Mouse (Mus musculus) embryonic facial prominence, embryonic 13.5 days (tissue): Measurements from ENCODE around the gene Camk2g. TPM values are rescaled to one million over a fixed set of nuclear protein-coding genes. Genes with fewer than 3 reads are reported as not detected.
A peak's percentile ranks its signal among the peaks of the same experiment; 100 is the strongest.

Source experiments
- ATAC-seq: fragments of 200-750 bp; cut with Nextera tagmentation; 2 replicates; pipeline ENCODE4 v1.8.0; 2017; ENCODE audit warnings: low read depth; ENCODE audit not compliant: insufficient number of reproducible peaks, insufficient read depth, low FRiP score, low TSS enrichment
- H3K27ac ChIP-seq: fragments of 300-500 bp; sonication (generic); 2 replicates; pipeline ENCODE4 v1.5.1; 2015; ENCODE audit warnings: moderate library complexity, mild to moderate bottlenecking, inconsistent platforms
- H3K27me3 ChIP-seq: fragments of 300-500 bp; sonication (generic); 2 replicates; pipeline ENCODE4 v1.6.1; 2015; ENCODE audit warnings: mild to moderate bottlenecking, inconsistent platforms
- H3K36me3 ChIP-seq: fragments of 300-500 bp; sonication (generic); 2 replicates; pipeline ENCODE4 v1.6.1; 2015; ENCODE audit warnings: mild to moderate bottlenecking, inconsistent platforms
- H3K4me1 ChIP-seq: fragments of 300-500 bp; sonication (generic); 2 replicates; pipeline ENCODE4 v1.6.1; 2015; ENCODE audit warnings: inconsistent platforms
- H3K4me2 ChIP-seq: fragments of 300-500 bp; sonication (generic); 2 replicates; pipeline ENCODE4 v1.6.1; 2015; ENCODE audit warnings: moderate library complexity, mild to moderate bottlenecking, inconsistent platforms
- H3K4me3 ChIP-seq: fragments of 300-500 bp; sonication (generic); 2 replicates; pipeline ENCODE4 v1.5.1; 2015; ENCODE audit warnings: mild to moderate bottlenecking, inconsistent platforms
- H3K9ac ChIP-seq: fragments of 300-500 bp; sonication (generic); 2 replicates; pipeline ENCODE4 v1.6.1; 2015; ENCODE audit warnings: mild to moderate bottlenecking, inconsistent platforms
- H3K9me3 ChIP-seq: fragments of 300-500 bp; sonication (generic); 2 replicates; pipeline ENCODE4 v1.6.1; 2016; ENCODE audit warnings: inconsistent platforms
- WGBS: fragments of 180-500 bp; shearing (Covaris S2); methylation state at CpG from one replicate; pipeline ENCODE4 v1.1.7; 2015; ENCODE audit warnings: mixed read lengths; 5-methylcytosine and 5-hydroxymethylcytosine counted together
- polyA plus RNA-seq: library from polyadenylated mRNA; unstranded; fragments of >200 nt; fragmentation: Nextera tagmentation; extraction: Ambion mirVana; gene quantifications from 2 replicates; pipeline ENCODE4 v1.2.1, GENCODE M21; 2015

The Camk2g gene
- polyA plus RNA-seq, 1 experiment from 2014 or later: 62.6 TPM

GRCm38 (mm10) chr14:20783526-20783925, 10.4 kb downstream of the Camk2g start:
- Histone ChIP-seq H3K9ac (no peak overlapping the region), H3K4me3 (no peak overlapping the region), H3K4me1 (peaks cover 25% of the 10 kb centered on the region), H3K36me3 (peaks cover 86% of the 10 kb centered on the region), H3K27ac (no peak overlapping the region), H3K9me3 (no peaks in the 10 kb centered on the region), H3K27me3 (no peaks in the 10 kb centered on the region), H3K4me2 (no peak overlapping the region)
- no peak for ATAC-seq
- WGBS: 90% methylated on average over 6 of the region's 6 CpGs

GRCm38 (mm10) chr14:20782860-20783259, 11.0 kb downstream of the Camk2g start:
- 93% methylated on average over 7 of the region's 7 CpGs for WGBS
- no peak overlapping the region for H3K4me3 ChIP-seq
- peaks cover 23% of the 10 kb centered on the region for H3K4me1 ChIP-seq
- H3K9ac ChIP-seq: no peak overlapping the region
- H3K9me3 ChIP-seq: no peaks in the 10 kb centered on the region
- no peak overlapping the region for H3K4me2 ChIP-seq
- no peak for ATAC-seq
- H3K27ac ChIP-seq: no peak overlapping the region
- H3K36me3 ChIP-seq: peaks cover 86% of the 10 kb centered on the region
- H3K27me3 ChIP-seq: no peaks in the 10 kb centered on the region

GRCm38 (mm10) chr14:20780217-20780616, 13.7 kb downstream of the Camk2g start:
- Histone ChIP-seq H3K4me3 (no peak overlapping the region), H3K27ac (no peak overlapping the region), H3K36me3 (peaks cover 74% of the 10 kb centered on the region), H3K4me1 (peaks cover 11% of the 10 kb centered on the region), H3K4me2 (no peak overlapping the region), H3K9me3 (no peaks in the 10 kb centered on the region), H3K9ac (no peak overlapping the region), H3K27me3 (no peaks in the 10 kb centered on the region)
- 92% methylated on average over 7 of the region's 8 CpGs for WGBS
- no peak for ATAC-seq

- peaks cover 57% of the 10 kb centered on the region for H3K36me3 ChIP-seq
These were observed 15.4 kb downstream of the Camk2g start for GRCm38 (mm10) chr14:20778496-20778895.

GRCm38 (mm10) chr14:20775661-20776060, 18.2 kb downstream of the Camk2g start:
- Histone ChIP-seq H3K4me2 (no peak overlapping the region), H3K27ac (no peak overlapping the region), H3K4me1 (peaks cover 14% of the 10 kb centered on the region; the same call in 1 of the 2 replicates), H3K4me3 (no peak overlapping the region), H3K9me3 (no peaks in the 10 kb centered on the region), H3K27me3 (no peaks in the 10 kb centered on the region), H3K36me3 (peaks cover 44% of the 10 kb centered on the region), H3K9ac (no peak overlapping the region)
- 37% methylated on average over 6 of the region's 6 CpGs for WGBS
- no peak for ATAC-seq

More at GRCm38 (mm10) chr14:20778496-20778895, 15.4 kb downstream of the Camk2g start:
- Histone ChIP-seq H3K9ac (no peak overlapping the region), H3K9me3 (no peaks in the 10 kb centered on the region), H3K4me1 (peaks cover 11% of the 10 kb centered on the region; the same call in 1 of the 2 replicates), H3K4me2 (no peak overlapping the region), H3K4me3 (no peak overlapping the region), H3K27me3 (no peaks in the 10 kb centered on the region), H3K27ac (no peak overlapping the region)
- no peak for ATAC-seq
- 89% methylated on average over 8 of the region's 8 CpGs for WGBS

- no peaks in the 10 kb centered on the region for H3K27me3 ChIP-seq
- no peak overlapping the region for H3K9ac ChIP-seq
- H3K4me1 ChIP-seq: peaks cover 21% of the 10 kb centered on the region
- ATAC-seq: no peak
- H3K4me2 ChIP-seq: no peak overlapping the region
- peaks cover 50% of the 10 kb centered on the region for H3K36me3 ChIP-seq
- no peak overlapping the region for H3K27ac ChIP-seq
- 41% methylated on average over 3 of the region's 3 CpGs for WGBS
- no peak overlapping the region for H3K4me3 ChIP-seq
- no peaks in the 10 kb centered on the region for H3K9me3 ChIP-seq
These were observed 20.5 kb downstream of the Camk2g start for GRCm38 (mm10) chr14:20773410-20773809.

GRCm38 (mm10) chr14:20772808-20773207, 21.1 kb downstream of the Camk2g start:
- WGBS: 77% methylated on average over 6 of the region's 6 CpGs
- H3K27me3 ChIP-seq: no peaks in the 10 kb centered on the region
- peaks cover 24% of the 10 kb centered on the region for H3K4me1 ChIP-seq
- no peak overlapping the region for H3K27ac ChIP-seq
- no peak overlapping the region for H3K4me2 ChIP-seq
- H3K9me3 ChIP-seq: no peaks in the 10 kb centered on the region
- H3K4me3 ChIP-seq: no peak overlapping the region
- peaks cover 50% of the 10 kb centered on the region for H3K36me3 ChIP-seq
- H3K9ac ChIP-seq: no peak overlapping the region
- ATAC-seq: no peak

- Histone ChIP-seq H3K4me1 (peaks cover 24% of the 10 kb centered on the region), H3K9me3 (no peaks in the 10 kb centered on the region), H3K27me3 (no peaks in the 10 kb centered on the region), H3K36me3 (peaks cover 45% of the 10 kb centered on the region), H3K4me2 (no peak overlapping the region), H3K27ac (no peak overlapping the region), H3K9ac (no peak overlapping the region), H3K4me3 (no peak overlapping the region)
- no peak for ATAC-seq
- 81% methylated on average over 3 of the region's 3 CpGs for WGBS
These were observed 21.9 kb downstream of the Camk2g start for GRCm38 (mm10) chr14:20771941-20772340.

- Histone ChIP-seq H3K9me3 (no peaks in the 10 kb centered on the region), H3K4me2 (no peak overlapping the region), H3K27ac (0 out of 2 replicates have a peak overlapping the region, but pooled peaks have one; percentile 28), H3K4me3 (no peak overlapping the region), H3K4me1 (peaks cover 20% of the 10 kb centered on the region), H3K27me3 (no peaks in the 10 kb centered on the region), H3K9ac (no peak overlapping the region), H3K36me3 (peaks cover 62% of the 10 kb centered on the region)
- no peak for ATAC-seq
- WGBS: 55% methylated on average over 5 of the region's 5 CpGs
These were observed 25.3 kb downstream of the Camk2g start for GRCm38 (mm10) chr14:20768581-20768980.

GRCm38 (mm10) chr14:20767936-20768335, 26.0 kb downstream of the Camk2g start:
- H3K4me2 ChIP-seq: no peak overlapping the region
- WGBS: 88% methylated on average over 7 of the region's 7 CpGs
- no peaks in the 10 kb centered on the region for H3K27me3 ChIP-seq
- no peak for ATAC-seq
- no peaks in the 10 kb centered on the region for H3K9me3 ChIP-seq
- no peak overlapping the region for H3K27ac ChIP-seq
- H3K4me3 ChIP-seq: no peak overlapping the region
- peaks cover 68% of the 10 kb centered on the region for H3K36me3 ChIP-seq
- no peak overlapping the region for H3K9ac ChIP-seq
- peaks cover 16% of the 10 kb centered on the region for H3K4me1 ChIP-seq

GRCm38 (mm10) chr14:20765642-20766258, 28.1 kb downstream of the Camk2g start:
- Histone ChIP-seq H3K4me2 (no peak overlapping the region), H3K27ac (no peak overlapping the region; the same call in 1 of the 2 replicates)

GRCm38 (mm10) chr14:20764942-20765341, 28.9 kb downstream of the Camk2g start:
- Histone ChIP-seq H3K4me3 (no peak overlapping the region), H3K36me3 (peaks cover 75% of the 10 kb centered on the region), H3K9me3 (no peaks in the 10 kb centered on the region), H3K4me1 (peaks cover 16% of the 10 kb centered on the region), H3K9ac (no peak overlapping the region), H3K27me3 (no peaks in the 10 kb centered on the region), H3K27ac (no peak overlapping the region), H3K4me2 (no peak overlapping the region)
- WGBS: 82% methylated on average over 5 of the region's 5 CpGs
- 0 out of 2 replicates have a peak, but pooled peaks have one; percentile 34 for ATAC-seq

More at GRCm38 (mm10) chr14:20765642-20766258, 28.1 kb downstream of the Camk2g start:
- H3K27me3 ChIP-seq: no peaks in the 10 kb centered on the region
- peaks cover 16% of the 10 kb centered on the region for H3K4me1 ChIP-seq
- WGBS: 25% methylated on average over 12 of the region's 12 CpGs
- ATAC-seq: no peak
- no peak overlapping the region for H3K9ac ChIP-seq
- peaks cover 75% of the 10 kb centered on the region for H3K36me3 ChIP-seq
- no peaks in the 10 kb centered on the region for H3K9me3 ChIP-seq
- H3K4me3 ChIP-seq: no peak overlapping the region
